Mouse (Mus musculus): Measurements from ENCODE around the gene Zfp94.
A peak's percentile ranks its signal among the peaks of the same experiment; 100 is the strongest.

Zfp94 gene

GRCm38 (mm10) chr7:24274456-24274855 is 42.0 kb downstream of the Zfp94 start:
- no peaks in the 10 kb centered on the region for H3K27me3 ChIP-seq (ENCODE audit: control insufficient read depth, insufficient read depth, low read length, poor library complexity, severe bottlenecking)
- DNase-seq (ENCODE audit: low read depth, low spot score) = no peak
- H3K36me3 ChIP-seq (ENCODE audit: control insufficient read depth, insufficient read depth, low read length, poor library complexity, severe bottlenecking) = no peaks in the 10 kb centered on the region

- no peak for DNase-seq (ENCODE audit: low read depth, low spot score)
- Histone ChIP-seq H3K27me3 (ENCODE audit: control insufficient read depth, insufficient read depth, low read length, poor library complexity, severe bottlenecking) (no peaks in the 10 kb centered on the region), H3K36me3 (ENCODE audit: control insufficient read depth, insufficient read depth, low read length, poor library complexity, severe bottlenecking) (no peaks in the 10 kb centered on the region)
Measured at GRCm38 (mm10) chr7:24271191-24271590, 45.3 kb downstream of the Zfp94 start.

GRCm38 (mm10) chr7:24270288-24270672 is 46.2 kb downstream of the Zfp94 start, which contains the start of gene Zfp93:
TSS of gene Zfp93 (plus strand) at chr7:24270420.
- no peaks in the 10 kb centered on the region for H3K36me3 ChIP-seq (ENCODE audit: control insufficient read depth, insufficient read depth, low read length, poor library complexity, severe bottlenecking)
- peak; percentile 43 for DNase-seq (ENCODE audit: low read depth, low spot score)
- H3K27me3 ChIP-seq (ENCODE audit: control insufficient read depth, insufficient read depth, low read length, poor library complexity, severe bottlenecking) = no peaks in the 10 kb centered on the region

GRCm38 (mm10) chr7:24269667-24270287 is 46.7 kb downstream of the Zfp94 start:
- H3K36me3 ChIP-seq (ENCODE audit: control insufficient read depth, insufficient read depth, low read length, poor library complexity, severe bottlenecking) = no peaks in the 10 kb centered on the region
- no peaks in the 10 kb centered on the region for H3K27me3 ChIP-seq (ENCODE audit: control insufficient read depth, insufficient read depth, low read length, poor library complexity, severe bottlenecking)
- DNase-seq (ENCODE audit: low read depth, low spot score) = no peak

GRCm38 (mm10) chr7:24269256-24269655 is 47.2 kb downstream of the Zfp94 start:
- Histone ChIP-seq H3K27me3 (ENCODE audit: control insufficient read depth, insufficient read depth, low read length, poor library complexity, severe bottlenecking) (no peaks in the 10 kb centered on the region), H3K36me3 (ENCODE audit: control insufficient read depth, insufficient read depth, low read length, poor library complexity, severe bottlenecking) (no peaks in the 10 kb centered on the region)
- no peak for DNase-seq (ENCODE audit: low read depth, low spot score)

- no peak for DNase-seq (ENCODE audit: low read depth, low spot score)
- H3K27me3 ChIP-seq (ENCODE audit: control insufficient read depth, insufficient read depth, low read length, poor library complexity, severe bottlenecking) = no peaks in the 10 kb centered on the region
- no peaks in the 10 kb centered on the region for H3K36me3 ChIP-seq (ENCODE audit: control insufficient read depth, insufficient read depth, low read length, poor library complexity, severe bottlenecking)
Measured at GRCm38 (mm10) chr7:24268176-24269155, 48.0 kb downstream of the Zfp94 start.

- DNase-seq (ENCODE audit: low read depth, low spot score) = no peak
- H3K36me3 ChIP-seq (ENCODE audit: control insufficient read depth, insufficient read depth, low read length, poor library complexity, severe bottlenecking) = no peaks in the 10 kb centered on the region
Measured at GRCm38 (mm10) chr7:24260000-24260312, 56.5 kb downstream of the Zfp94 start.

GRCm38 (mm10) chr7:24259306-24259999 is 57.0 kb downstream of the Zfp94 start:
- Histone ChIP-seq H3K36me3 (ENCODE audit: control insufficient read depth, insufficient read depth, low read length, poor library complexity, severe bottlenecking) (no peaks in the 10 kb centered on the region), H3K27me3 (ENCODE audit: control insufficient read depth, insufficient read depth, low read length, poor library complexity, severe bottlenecking) (no peaks in the 10 kb centered on the region)
- DNase-seq (ENCODE audit: low read depth, low spot score) = no peak

More at GRCm38 (mm10) chr7:24260000-24260312, 56.5 kb downstream of the Zfp94 start:
- no peaks in the 10 kb centered on the region for H3K27me3 ChIP-seq (ENCODE audit: control insufficient read depth, insufficient read depth, low read length, poor library complexity, severe bottlenecking)

GRCm38 (mm10) chr7:24254633-24255474 is 61.6 kb downstream of the Zfp94 start, which contains the start of gene Zfp108:
TSS of gene Zfp108 (plus strand) at chr7:24254794.
- DNase-seq (ENCODE audit: low read depth, low spot score) = peak; percentile 39
- H3K27me3 ChIP-seq (ENCODE audit: control insufficient read depth, insufficient read depth, low read length, poor library complexity, severe bottlenecking) = no peaks in the 10 kb centered on the region
- H3K36me3 ChIP-seq (ENCODE audit: control insufficient read depth, insufficient read depth, low read length, poor library complexity, severe bottlenecking) = no peaks in the 10 kb centered on the region

GRCm38 (mm10) chr7:24253779-24254615 is 62.5 kb downstream of the Zfp94 start:
- no peaks in the 10 kb centered on the region for H3K36me3 ChIP-seq (ENCODE audit: control insufficient read depth, insufficient read depth, low read length, poor library complexity, severe bottlenecking)
- no peak for DNase-seq (ENCODE audit: low read depth, low spot score)

More at GRCm38 (mm10) chr7:24253779-24254615, 62.5 kb downstream of the Zfp94 start:
- no peaks in the 10 kb centered on the region for H3K27me3 ChIP-seq (ENCODE audit: control insufficient read depth, insufficient read depth, low read length, poor library complexity, severe bottlenecking)

All from splenic B cell, adult 2 months (primary cell).